Mouse (Mus musculus) liver, postnatal 0 days (tissue): ENCODE measurements around the gene Xcl1.

Source experiments
- CTCF ChIP-seq: sonication (generic); IDR thresholded peaks from 2 replicates; pipeline ENCODE4 v1.5.1; 2016; ENCODE audit warnings: antibody characterized with exemption, low read depth
- EP300 ChIP-seq: IDR thresholded peaks from 2 replicates; pipeline ENCODE4 v1.6.1; 2016; ENCODE audit warnings: antibody characterized with exemption, low read depth, mild to moderate bottlenecking

GRCm38 (mm10) chr1:164900226-164900625 is 35.1 kb downstream of the Xcl1 start:
- TF ChIP-seq EP300 (no peak), CTCF (no peak)
